Mouse (Mus musculus) heart, postnatal 4 days (tissue): ENCODE measurements around the gene Lpp. TPM values are rescaled to one million over a fixed set of nuclear protein-coding genes. Genes with fewer than 3 reads are reported as not detected.
A peak's percentile ranks its signal among the peaks of the same experiment; 100 is the strongest.

Source experiments
- DNase-seq: peaks from one replicate; pipeline ENCODE4 v3.0.0; 2021
- total RNA-seq, 2 experiments: library from RNA; stranded (reverse); gene quantifications; 2 replicates each; pipeline ENCODE4 v1.2.3; 2021

Gene Lpp
- total RNA-seq, 2 experiments from 2014 or later, result 77.6 to 80.1 TPM

DNA sequence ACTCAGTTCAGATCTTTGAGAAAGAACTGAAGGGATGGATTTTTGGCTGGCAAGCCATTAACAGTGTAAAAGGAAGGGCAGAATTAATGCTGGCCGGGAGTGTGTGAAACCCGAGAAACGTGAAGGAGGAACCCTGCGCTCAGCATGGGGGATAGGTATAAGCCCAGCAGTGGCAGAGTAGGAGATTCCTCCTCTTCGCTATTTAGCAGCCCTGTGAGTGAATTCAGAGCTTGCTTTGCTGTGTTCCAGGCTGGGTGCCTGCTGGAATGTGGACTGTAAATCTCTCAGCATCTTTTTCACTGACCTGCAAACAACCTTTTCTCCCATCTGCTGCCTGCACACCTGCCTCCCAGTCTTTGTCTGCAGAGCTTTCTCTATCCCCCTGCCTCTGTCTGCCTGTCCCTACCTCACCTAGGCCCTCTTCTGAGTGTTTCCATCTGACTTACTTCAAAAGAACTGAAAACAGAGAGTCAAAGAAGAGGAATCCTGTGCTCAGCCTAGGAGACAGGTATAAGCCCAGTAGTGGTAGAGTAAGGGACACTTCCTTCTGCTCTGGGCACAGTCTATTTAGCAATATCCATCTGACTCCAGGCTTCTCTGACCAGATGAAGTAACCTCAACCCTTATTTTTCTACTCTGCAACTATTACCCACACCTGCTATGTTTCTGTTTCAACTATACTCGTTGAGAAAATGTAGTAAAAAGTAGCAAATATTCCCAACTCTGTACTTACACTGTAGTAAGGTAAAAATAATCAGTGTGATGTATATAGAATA lies 550.4 kb downstream of the Lpp start:
- DNase-seq, result no peak

DNA sequence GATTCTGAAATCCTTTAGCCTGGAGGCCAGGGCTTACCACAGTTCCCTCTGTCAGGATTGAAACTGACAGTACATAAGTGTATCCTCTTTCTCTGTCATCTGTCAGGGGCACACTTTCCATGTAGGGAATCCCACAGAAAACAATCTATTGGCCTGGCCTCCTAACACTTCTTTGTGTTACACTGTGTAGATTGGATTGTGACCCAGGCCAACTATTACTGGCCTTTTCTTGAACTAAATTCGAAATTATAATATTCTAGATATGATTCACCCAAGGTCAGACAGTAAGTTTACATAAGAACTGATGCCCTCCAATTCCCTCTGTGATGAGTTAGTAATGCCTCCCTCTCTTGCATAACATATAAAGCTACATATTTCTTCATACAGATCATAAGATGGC lies 553.0 kb downstream of the Lpp start:
- no peak for DNase-seq

DNA sequence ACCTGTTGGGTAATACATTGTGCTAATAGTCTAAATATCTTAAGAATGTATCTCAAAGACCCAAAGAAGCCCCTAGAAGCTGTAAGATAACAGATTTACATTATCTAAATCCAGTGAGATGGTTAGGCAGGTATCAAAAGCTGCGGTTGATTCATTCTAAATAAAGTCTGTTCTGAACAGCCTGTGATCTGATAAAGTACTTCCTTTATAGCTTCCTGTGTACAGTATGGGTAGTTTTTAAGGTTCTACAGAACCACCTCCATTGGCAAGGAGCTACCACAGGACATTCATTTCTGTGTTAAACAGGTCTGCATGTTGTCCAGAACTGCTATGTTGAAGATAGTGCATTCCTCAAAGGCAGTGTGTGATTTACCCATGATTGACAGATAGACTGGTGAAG lies 554.2 kb downstream of the Lpp start:
- DNase-seq, result no peak

DNA sequence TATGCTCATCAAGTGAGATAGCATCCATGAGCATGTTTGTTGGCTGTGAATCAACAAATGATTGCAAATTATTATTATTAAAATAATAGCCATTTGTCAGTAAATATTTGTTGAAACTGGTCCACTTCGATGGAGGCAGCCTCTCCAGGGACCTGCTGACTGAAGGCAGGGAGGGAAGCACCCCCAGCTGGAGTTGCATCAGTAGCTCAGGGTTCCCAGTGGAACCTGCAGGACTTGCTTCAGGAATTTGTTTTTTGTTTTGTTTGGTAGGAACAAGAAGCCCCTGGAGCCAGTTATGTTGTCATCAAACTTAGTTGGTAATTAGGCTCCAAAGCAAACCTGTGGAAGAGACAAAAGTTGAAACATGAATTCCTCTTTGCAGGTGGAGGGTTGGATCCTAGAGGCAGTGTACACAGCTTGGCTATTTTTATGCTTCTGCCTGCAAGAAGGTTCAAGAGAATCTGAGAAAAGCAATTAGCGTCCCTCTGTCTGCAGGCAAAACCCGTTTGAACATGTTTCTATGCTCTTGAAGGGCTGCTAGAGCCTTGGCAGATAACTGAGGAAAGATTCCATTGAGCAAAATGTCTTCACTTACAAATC lies 554.9 kb downstream of the Lpp start:
- DNase-seq, result no peak

DNA sequence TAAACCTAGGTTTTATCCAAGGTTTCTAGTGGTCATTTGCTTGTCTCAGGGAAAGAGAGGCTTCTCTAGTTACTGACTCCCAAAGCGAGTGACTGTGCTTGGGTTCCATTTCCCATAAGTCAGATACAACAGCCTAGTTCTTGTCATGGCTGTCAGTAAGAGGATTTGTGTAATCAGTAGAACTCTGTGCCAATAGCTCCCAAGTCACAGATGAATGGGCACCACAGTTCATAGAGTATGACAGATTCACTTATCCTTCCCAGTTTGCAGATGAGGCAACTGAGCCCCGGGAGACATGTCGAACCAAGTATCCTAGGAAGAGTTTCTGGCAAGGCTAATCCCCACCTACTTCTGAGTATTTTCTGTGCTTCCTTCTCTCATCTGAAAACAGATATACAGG lies 556.0 kb downstream of the Lpp start:
- no peak for DNase-seq

DNA sequence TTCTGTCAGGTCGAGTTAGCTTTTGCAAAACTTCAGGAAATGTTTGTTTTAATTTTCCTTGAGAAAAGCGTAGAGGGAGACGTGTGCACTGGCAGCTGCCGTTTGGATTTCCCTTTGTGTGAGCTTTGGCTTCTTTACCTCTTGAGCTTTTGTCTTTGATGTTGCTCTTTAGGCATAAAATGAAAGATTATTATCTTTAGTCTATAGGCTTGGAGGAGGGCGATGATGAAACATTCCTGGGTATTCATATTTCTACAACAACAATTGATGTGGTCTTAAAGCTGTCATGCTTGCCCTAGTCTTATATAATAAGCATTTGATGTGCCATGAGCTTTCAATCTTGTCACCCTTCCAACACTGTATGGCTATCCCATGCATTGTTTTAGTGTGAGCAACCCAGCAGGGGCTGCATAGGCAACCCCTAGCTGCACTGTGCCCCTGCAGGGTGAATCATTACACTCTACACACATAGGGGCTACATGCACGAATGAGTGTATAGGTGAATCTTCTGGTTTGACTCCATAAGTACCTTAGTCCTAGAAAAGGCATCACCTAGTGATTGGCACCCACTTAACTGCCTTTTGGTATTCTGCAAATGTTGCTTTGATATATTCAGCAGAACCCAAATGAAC lies 556.9 kb downstream of the Lpp start:
- no peak for DNase-seq

DNA sequence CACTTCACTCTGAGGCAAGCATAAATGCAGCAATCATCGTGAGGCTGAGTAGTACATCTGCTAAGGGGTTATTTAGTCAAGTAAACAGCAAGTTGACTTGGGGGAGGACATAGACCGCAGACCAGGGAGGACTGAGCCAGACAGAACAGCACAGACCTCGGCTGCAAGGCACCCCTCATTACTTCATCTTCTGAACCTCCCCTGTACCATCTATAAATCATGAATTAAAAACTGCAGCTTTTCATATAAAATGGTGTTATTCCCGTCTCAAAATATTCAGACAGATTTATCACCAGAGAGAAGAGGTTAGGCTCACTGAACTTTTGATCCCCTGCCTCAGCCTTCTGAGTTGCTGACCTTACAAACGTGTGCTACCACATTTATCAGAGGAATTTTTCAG lies 558.6 kb downstream of the Lpp start:
- no peak for DNase-seq

DNA sequence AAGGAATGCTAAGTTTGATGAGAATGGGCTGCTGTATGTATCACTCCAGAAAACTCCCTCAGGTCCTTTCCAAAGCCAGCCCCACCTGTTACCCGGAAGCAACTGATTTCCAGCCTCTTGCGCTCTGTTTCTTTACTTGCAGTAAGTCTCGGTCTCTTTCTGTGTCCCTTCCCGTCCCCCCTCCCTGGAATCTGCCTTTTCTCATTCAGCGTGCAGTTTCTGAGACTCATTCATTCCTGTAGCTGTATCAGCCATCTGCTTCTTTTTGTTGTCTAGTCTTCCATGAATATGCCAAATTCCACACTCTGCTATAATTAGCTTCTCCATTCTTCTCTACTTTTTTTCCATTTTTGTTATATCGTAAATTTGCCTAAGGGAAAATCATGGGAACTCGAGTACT lies 561.7 kb downstream of the Lpp start:
- DNase-seq, result no peak

DNA sequence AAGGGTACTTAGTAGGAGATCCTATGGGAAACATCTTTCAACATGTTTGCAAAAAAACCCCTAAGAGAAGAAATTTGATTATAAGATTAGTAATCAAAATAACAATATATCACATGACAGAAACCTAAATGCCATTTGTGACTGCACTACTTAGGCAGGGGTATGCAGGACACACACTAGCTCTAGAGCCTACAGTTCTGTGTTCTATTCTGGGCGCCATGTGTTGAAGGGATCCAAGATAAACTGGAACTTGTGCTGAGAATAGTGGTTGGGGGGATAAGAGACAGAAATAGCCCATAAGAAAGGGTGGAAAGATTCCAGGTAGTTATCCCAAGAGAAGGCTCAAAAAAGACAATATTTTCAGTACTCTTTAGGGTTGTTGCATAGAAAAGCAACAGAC lies 565.4 kb downstream of the Lpp start:
- peak; percentile 20 for DNase-seq

DNA sequence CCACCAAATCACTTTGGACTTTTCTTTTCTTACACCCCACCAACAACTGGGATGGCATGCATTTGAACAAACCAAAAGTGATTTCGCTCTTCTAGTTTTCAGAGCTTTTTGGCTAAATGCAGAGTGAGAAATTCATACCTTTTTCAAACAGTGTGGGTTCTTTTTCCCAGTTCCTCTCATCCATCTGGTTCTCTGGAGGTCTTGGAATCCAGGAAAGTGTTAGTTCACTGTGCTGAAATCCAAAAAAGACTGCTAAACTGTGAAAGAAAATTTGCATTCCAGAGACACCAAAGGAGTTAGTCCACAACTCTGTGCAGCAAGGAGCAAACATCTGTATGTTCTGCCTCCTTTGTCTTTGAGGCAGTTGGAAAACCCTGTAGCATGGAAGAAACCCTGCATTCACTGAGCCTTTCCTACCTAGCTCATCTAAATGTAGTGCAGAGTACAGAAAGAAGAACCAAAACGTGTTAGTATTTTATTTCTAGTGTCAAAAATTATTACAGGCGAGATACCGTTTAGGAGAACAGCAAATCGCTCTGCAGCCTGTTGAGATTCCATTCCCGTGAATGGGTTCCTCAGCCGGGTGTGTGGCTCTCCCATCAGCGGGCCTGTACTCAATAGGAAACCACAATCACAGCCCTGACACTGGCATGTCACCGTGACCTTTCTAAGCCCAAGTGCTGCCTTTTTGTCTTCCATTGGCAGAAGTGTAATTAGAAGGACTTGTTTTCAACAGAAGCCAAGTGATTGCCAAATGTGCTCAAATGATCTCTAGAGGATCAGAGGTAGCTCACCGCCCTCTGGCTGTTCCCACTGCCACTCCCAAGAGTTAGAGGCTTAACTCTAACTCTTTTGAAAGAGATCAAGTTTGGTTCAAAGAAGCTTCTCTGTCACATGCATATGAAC lies 567.8 kb downstream of the Lpp start:
- no peak for DNase-seq

DNA sequence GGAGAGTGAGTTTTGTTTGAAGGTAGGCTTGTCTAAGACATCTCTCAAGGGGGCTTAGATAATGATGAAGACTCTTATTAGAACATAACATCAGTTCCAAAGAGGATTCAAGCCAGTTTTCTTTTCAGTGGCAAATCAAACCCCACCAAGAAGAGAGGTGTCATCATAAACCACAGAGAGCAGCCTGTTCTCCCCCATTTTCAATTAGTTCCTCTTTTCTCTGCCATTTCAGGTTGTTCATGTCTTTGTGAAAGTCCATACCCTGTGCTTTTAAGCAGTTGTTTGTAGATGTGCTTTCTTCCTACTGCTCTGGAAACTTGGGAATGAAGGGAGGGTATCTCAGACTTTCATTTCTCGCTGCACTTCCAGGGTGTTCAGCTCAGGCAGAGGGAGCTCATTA lies 571.0 kb downstream of the Lpp start:
- DNase-seq, result no peak

DNA sequence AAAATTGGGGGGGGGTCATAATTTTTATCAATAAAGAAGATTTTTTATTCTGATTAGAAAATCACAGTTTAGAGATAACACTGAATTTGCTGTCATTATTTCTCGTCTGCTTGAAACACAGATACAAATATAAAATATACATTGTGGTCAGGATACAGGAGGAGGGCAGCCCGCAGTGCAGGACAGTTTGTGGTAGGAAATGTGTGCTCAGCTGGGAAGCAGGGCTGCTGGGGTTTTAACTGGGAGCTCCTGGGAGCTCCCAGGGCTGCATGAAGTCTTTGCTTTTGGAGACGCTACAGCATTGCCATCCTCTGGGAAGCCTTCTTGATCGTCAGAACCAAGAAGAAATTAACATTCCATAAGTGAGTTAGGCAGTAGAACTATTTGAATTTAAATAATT lies 571.8 kb downstream of the Lpp start:
- no peak for DNase-seq

DNA sequence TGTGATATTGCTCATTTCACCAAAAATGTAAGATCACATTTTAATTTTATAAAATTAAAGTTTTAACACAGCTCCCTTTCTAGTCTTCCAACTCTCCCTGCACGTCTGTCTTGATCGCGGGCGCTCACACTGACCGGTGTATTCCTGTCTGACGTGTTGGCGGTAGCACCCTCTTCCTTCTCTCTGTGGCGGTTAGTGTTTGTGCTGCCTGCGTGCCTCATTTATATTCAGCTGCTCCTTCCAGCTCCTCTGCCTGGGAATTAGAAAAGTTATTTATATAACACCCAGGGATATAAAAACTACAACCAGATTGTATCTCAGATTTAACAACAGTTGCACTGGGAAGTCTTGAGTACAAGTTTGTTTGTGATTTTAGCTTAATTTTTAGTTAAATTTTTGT lies 573.2 kb downstream of the Lpp start:
- DNase-seq, result no peak

DNA sequence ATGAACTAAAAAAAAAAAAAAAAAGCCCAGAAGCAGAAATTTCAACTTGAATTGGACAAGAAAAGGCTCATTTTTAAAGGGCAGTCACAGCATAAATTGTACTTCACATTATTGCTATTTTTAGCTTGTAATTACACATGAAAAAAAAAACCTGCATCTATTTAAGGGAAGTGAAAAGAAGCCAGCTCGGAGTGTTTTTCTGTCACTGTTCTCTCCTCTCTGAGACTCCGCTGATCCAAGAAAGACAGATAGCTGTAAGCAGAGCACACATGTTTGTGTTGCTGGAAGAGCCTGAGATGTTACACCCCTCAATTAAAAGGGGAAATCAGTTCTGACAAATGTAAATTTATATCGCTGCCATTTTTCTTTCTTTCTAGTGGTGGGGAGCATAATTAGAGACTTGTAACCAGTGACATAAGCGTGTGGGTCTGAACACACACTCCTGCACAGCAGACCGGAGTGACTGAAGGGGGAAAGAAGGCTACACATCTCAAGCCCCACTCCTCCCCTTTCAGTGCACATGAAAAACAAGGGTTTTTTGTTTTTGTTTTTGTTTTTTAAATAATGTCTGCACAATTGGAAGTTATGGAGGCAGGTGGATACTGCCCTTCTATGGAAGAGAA lies 579.8 kb downstream of the Lpp start:
- no peak for DNase-seq

DNA sequence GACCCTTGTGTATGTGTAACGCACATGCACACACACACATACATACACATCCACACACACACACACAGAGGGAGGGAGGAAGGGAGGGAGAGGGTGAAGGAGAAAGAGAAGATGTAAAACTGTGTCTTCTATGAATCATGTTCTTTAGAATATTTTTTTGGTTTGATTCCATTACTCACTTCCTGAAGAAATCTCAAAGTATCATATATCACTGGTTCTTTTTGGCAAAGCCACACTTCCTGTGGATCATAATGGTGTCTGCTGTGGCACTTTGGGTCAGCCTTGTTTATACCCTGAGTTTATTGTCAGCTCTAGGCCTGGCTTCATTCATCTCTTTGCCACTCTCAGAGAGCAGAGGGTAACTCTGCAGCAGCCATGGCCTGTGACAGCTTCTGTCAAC lies 584.5 kb downstream of the Lpp start:
- no peak for DNase-seq

DNA sequence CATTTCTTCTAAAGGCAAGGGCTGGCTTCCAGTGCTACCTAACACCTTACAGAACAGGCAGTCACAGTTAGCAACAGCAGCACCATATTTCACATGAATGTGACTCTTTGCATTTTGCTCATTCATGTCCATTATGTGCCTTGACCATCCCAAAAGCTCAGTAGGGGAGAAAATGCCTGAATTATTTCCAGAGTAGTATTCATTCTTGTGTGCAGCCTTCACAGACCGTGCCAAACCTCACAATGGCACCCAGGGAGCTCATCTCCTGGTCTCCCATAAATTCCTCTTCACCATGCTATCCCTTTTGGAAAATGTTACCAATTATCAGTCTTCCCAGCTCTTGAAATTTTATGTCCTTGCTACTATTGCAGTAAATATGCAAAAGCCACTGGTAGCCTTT lies 584.9 kb downstream of the Lpp start:
- DNase-seq, result no peak

DNA sequence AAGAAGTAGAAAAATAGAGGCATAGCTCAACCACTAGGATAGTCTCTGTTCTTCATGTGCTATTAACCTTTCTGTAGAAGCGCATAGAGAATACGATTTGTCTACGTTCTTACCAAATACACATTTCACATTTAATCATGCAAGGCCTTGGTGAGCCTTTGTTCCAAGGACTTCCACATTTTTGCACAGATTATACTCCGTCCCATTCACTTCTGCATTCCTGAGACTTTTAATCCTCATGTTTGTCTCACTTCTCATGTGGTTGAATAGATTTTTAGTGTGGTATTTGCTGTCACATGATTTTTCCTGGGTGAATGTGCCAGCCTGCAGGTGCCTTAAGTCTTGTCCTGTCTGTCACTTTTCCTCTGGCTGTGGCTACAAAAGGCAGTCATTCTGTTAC lies 586.1 kb downstream of the Lpp start:
- DNase-seq, result no peak

DNA sequence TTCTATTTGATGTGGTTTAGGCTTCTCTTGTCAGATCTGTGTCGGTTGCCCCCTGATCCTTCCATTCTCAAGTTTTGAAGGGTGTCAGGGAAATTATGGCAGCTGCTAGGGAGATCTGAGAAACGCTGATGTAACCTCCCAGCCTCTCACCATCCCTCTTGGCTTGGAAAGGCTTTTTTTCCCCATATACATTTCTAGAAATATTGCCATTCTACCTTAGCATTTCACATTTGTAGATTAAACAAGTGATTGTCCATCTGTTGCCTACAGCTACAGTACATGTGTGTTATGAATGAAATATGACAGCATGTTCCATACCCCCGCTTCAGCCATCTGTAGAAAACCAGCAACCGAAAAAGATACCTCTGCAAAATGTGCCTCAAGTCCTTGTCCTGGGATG lies 589.5 kb downstream of the Lpp start:
- no peak for DNase-seq

DNA sequence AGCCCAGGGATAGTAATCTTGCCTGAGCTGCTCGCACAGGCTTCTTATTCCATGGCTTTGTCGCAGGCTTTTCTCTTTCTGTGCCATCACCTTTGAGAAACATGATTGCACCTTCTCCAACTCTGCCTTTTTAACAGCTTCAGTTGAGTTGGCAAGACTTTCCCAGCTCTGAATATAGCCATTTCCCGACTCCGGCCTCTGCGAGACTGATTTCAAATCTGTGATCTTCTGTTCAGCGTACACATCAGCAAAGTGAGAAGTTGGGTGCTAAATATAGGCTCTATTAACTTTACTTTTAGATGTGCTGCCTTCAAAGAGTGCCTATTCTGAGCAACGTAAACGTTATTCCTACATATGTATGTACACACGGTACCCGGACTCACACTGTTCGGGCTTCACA lies 597.0 kb downstream of the Lpp start:
- DNase-seq, result no peak

DNA sequence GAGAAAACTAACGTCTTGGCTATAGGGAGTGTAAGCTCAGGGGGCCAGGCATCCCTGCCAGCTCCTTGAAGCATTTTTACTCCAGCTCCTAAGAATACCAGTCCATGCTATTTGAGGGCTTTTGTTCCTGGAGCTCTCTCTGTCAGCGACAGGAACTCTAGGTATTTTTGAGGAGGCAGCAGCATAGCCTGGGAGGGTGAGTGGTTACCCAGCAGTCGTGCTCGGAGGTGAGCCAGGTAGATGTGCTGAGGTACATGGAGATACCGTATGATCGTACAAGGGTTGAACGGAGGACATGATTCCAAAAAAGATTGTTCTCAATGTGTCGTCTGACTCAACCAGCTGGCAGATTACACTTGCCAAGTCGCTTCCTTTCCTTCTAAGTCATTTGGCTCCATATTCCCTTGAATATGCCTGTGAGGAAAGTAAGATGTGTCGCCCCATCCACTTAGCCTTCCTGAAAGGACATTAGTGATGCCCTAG lies 597.8 kb downstream of the Lpp start:
- no peak for DNase-seq

DNA sequence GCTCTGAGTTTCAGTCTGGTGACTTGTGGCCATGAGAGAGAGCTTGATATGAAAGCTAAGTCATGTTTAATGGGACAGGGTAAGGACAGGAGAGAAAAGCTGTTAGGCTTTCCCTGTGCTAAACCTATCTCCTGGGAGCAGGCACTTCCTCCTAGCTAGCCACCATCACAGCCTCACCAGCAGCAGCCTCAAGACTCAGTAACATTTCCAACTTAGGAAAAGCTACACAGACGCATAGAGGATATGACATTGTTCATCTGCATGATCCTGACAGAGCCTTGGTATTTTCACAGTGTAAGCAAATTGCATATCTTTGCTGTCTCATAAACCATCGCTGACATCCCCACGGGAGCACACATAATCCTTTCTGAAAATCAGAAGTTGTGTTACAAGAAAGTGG lies 598.7 kb downstream of the Lpp start:
- no peak for DNase-seq

DNA sequence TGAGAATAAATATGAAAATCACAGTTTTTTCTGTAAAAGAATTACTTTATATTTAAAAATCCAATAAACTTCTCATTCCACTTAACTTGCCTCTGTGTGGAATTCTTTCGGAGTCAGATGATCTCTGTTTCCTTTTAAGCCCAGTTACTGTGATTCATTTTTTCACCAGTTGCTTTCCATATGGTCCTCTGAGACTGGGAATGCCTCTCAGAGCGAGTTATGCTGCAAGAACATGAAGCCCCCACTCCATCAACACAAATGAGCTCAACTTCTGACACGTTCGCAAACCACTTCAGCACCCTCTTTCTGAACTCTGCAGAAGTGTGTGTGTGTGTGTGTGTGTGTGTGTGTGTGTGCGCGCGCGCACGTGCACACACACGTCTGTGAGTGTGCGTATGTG lies 599.2 kb downstream of the Lpp start:
- no peak for DNase-seq
